9 mouse cellular contexts compared by ENCODE assay signal in the genomic region with DNA sequence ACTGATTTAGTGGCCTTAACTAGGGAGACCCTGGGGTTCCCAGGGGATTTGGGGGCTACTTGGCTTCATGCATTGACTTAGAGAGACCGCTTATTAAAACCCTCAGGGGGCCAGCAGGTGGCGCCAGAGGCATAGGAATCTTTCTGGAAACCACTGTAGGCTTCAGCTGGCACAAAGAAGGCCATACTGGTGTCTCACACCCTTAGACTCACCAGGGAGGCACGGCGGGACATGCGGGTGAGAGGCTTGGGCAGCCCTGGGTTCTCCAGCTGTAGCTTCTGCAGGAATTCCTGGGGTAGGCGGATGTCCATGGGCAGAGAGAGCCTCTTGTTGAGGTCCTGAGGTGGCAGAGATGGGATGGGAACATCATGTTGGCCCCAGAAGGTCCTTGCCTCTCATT. TPM values are rescaled to one million over a fixed set of nuclear protein-coding genes. Genes with fewer than 3 reads are reported as not detected.
DNase-seq lines count a peak whose midpoint lies in the region; ATAC-seq and TF ChIP-seq lines count a peak whose summit lies in the region.
"Had no signal": no experiment of that assay in that cellular context is flagged by ENCODE, and none has a peak within 500 bp of the region (broad histone marks: within the 10 kb centered on the region; RNA-seq: fewer than 3 reads in every experiment).

No protein-coding gene starts in this region.

- 19% methylated on average over 6 of the region's 6 CpGs for WGBS in hindbrain, embryonic 15.5 days
- WGBS in midbrain, embryonic 11.5 days = 23% methylated on average over 6 of the region's 6 CpGs

- peak; percentile 65 for ATAC-seq in frontal cortex, adult (ENCODE audit: low TSS enrichment)
- 0 out of 2 replicates have a peak, but pooled peaks have one; percentile 39 for ATAC-seq in hindbrain, embryonic 15.5 days (ENCODE audit: low FRiP score, low read depth)
- ATAC-seq in midbrain, embryonic 11.5 days (ENCODE audit: low FRiP score) = peak; percentile 51
- ATAC-seq in inflammation-experienced regulatory T-cells, adult 6 months = no peak

- intact Hi-C loops in left cerebral cortex, adult 2 months (cut with DNase I) = loop anchor here (1.0 to 5.0 kb wide), 4 partner anchors 34 to 235 kb away; no protein-coding TSS in a partner anchor

- peak; percentile 82 for TF ChIP-seq CTCF in left cerebral cortex, adult 2 months (IDR thresholded peaks at IDR 0.05)

- peaks cover 10% of the 10 kb centered on the region; the same call in 1 of the 2 replicates for H3K4me1 ChIP-seq in hindbrain, embryonic 15.5 days (replicated peaks)
- no peaks in the 10 kb centered on the region; the same call in 1 of the 2 replicates for H3K4me1 ChIP-seq in midbrain, embryonic 11.5 days (ENCODE audit: control insufficient read depth, insufficient read depth, low read length)

- H3K4me2 ChIP-seq in hindbrain, embryonic 15.5 days = no peak overlapping the region
- no peak overlapping the region for H3K4me2 ChIP-seq in midbrain, embryonic 11.5 days

- H3K27ac ChIP-seq in hindbrain, embryonic 15.5 days (replicated peaks) = no peak overlapping the region
- H3K27ac ChIP-seq in left cerebral cortex, adult 2 months = peak overlapping the region; percentile 40; the same call in 1 of the 2 replicates
- H3K27ac ChIP-seq in midbrain, embryonic 11.5 days (ENCODE audit: low read depth, low read length) = no peak overlapping the region

- peak; percentile 89 for DNase-seq in Muller cell, postnatal 12 days (ENCODE audit: inconsistent ontology term)
- peak; percentile 72 for DNase-seq in cerebellum, adult 11-12 months
- DNase-seq in left cerebral cortex, adult 2 months (ENCODE audit: extremely low spot score in 1 of 2, low spot score in 2 of 2) = peak; percentile 84 to 86
- DNase-seq in midbrain, embryonic 11.5 days (ENCODE audit: low spot score, missing footprints) = peak; percentile 99
- peak; percentile 76 for DNase-seq in skeletal muscle tissue, adult 2 months (ENCODE audit: low read depth, low spot score)

- H3K9ac ChIP-seq in hindbrain, embryonic 15.5 days = no peak overlapping the region
- no peak overlapping the region for H3K9ac ChIP-seq in midbrain, embryonic 11.5 days (ENCODE audit: low read length)

- H3K27me3 ChIP-seq in hindbrain, embryonic 15.5 days = no peaks in the 10 kb centered on the region
- no peaks in the 10 kb centered on the region for H3K27me3 ChIP-seq in midbrain, embryonic 11.5 days (ENCODE audit: control insufficient read depth, insufficient read depth, low read length)

- no peak overlapping the region for H3K4me3 ChIP-seq in hindbrain, embryonic 15.5 days
- no peak overlapping the region for H3K4me3 ChIP-seq in left cerebral cortex, adult 2 months
- no peak overlapping the region for H3K4me3 ChIP-seq in midbrain, embryonic 11.5 days (ENCODE audit: low read depth, low read length)
- H3K4me3 ChIP-seq: megakaryocyte, embryonic 14.5 days had no signal

- no peaks in the 10 kb centered on the region for H3K36me3 ChIP-seq in hindbrain, embryonic 15.5 days
- H3K36me3 ChIP-seq in midbrain, embryonic 11.5 days (ENCODE audit: control insufficient read depth, insufficient read depth, low read length) = no peaks in the 10 kb centered on the region

- H3K9me3 ChIP-seq in hindbrain, embryonic 15.5 days = no peaks in the 10 kb centered on the region
- H3K9me3 ChIP-seq in midbrain, embryonic 11.5 days (ENCODE audit: control insufficient read depth, low read length) = no peaks in the 10 kb centered on the region
- H3K9me3 ChIP-seq: megakaryocyte, embryonic 14.5 days had no signal

RNA-seq across cellular contexts. Expression of a gene that starts 18.2 kb away (rescaled TPM):
- polyA plus RNA-seq in hindbrain, embryonic 15.5 days (2015; fragmentation: Nextera tagmentation; extraction: Ambion mirVana) = 1.00 and 1.1 TPM in 2 replicates
- 10 to 100 TPM; 27.9 to 33.2 TPM for total RNA-seq in left cerebral cortex, adult 2 months (2021)
- 0.14 and 0.19 TPM in 2 replicates for polyA plus RNA-seq in midbrain, embryonic 11.5 days (2014; fragmentation: Nextera tagmentation; extraction: Ambion mirVana)
- not detected for polyA plus RNA-seq in inflammation-experienced regulatory T-cells, adult 6 months (2017; shearing (Covaris generic))

RNA-seq across cellular contexts. Expression of a gene that starts 53.4 kb away (rescaled TPM):
- 6.9 and 7.3 TPM in 2 replicates for polyA plus RNA-seq in hindbrain, embryonic 15.5 days (2015; fragmentation: Nextera tagmentation; extraction: Ambion mirVana)
- total RNA-seq in left cerebral cortex, adult 2 months (2021) = 10 to 100 TPM; 80.0 to 85.2 TPM
- polyA plus RNA-seq in midbrain, embryonic 11.5 days (2014; fragmentation: Nextera tagmentation; extraction: Ambion mirVana) = 8.1 and 8.7 TPM in 2 replicates
- 10 to 100 TPM; 34.3 to 43.4 (median 41.3) TPM for polyA plus RNA-seq in inflammation-experienced regulatory T-cells, adult 6 months (2017; shearing (Covaris generic))
